ENCODE assay signal across 28 mouse cellular contexts in the genomic region with DNA sequence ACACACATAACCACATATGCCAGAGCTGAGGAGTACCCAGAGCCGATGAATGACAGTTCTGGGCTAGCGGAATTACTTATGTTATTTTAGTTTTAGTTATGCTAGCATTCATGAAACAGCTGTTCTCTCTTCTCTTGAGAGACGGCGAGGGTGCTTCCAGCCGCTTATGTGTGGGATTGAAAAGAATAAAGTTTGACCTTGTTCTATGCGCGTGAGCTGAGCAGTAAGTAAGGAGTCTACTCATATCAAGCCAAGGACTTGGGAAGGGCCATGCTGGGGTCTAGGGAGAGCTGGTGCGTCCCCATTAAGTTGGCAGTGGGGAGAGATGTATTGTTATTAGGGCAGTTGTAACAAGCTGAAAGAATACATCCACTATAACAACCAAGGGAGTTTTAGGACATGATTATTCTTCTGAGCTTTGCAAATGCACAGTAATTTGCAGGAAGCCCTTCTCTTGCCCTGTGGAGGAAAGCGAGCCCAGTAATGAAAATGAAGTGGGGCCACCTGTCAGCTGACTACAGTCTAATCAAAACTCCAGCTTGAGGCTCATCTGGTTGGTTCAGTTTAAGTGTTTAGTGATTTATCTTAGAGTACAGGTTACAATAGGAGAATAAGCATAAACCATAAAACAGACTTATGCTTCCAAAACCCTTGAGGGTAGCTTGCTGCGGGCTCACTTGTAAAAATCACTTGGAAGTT. TPM values are rescaled to one million over a fixed set of nuclear protein-coding genes. Genes with fewer than 3 reads are reported as not detected.
A peak's percentile ranks its signal among the peaks of the same experiment; 100 is the strongest.
DNase-seq lines count a peak whose midpoint lies in the region; ATAC-seq and TF ChIP-seq lines count a peak whose summit lies in the region.
"Had no signal": no experiment of that assay in that cellular context is flagged by ENCODE, and none has a peak within 500 bp of the region (broad histone marks: within the 10 kb centered on the region; RNA-seq: fewer than 3 reads in every experiment).

No protein-coding gene starts in this region.

- no peaks in the 10 kb centered on the region for H3K9me3 ChIP-seq in forebrain, embryonic 14.5 days (replicated peaks; ENCODE audit: control insufficient read depth, low read length)
- no peaks in the 10 kb centered on the region for H3K9me3 ChIP-seq in forebrain, embryonic 16.5 days (ENCODE audit: control insufficient read depth, low read length)
- H3K9me3 ChIP-seq in heart, embryonic 10.5 days = no peaks in the 10 kb centered on the region
- H3K9me3 ChIP-seq in heart, embryonic 12.5 days (replicated peaks) = no peaks in the 10 kb centered on the region
- H3K9me3 ChIP-seq in MEL (replicated peaks; ENCODE audit: insufficient read depth, low read length) = no peaks in the 10 kb centered on the region
- no peaks in the 10 kb centered on the region for H3K9me3 ChIP-seq in neural tube, embryonic 15.5 days (replicated peaks)
- H3K9me3 ChIP-seq: heart, embryonic 13.5 days; hindbrain, embryonic 10.5 days; intestine, embryonic 15.5 days; lung, embryonic 15.5 days; midbrain, embryonic 13.5 days had no signal

- H3K27me3 ChIP-seq in forebrain, embryonic 14.5 days (replicated peaks; ENCODE audit: control insufficient read depth, insufficient read depth, low read length) = no peaks in the 10 kb centered on the region
- H3K27me3 ChIP-seq in forebrain, embryonic 16.5 days (replicated peaks; ENCODE audit: control insufficient read depth, insufficient read depth, low read length) = no peaks in the 10 kb centered on the region
- H3K27me3 ChIP-seq in heart, embryonic 10.5 days (ENCODE audit: insufficient read depth, poor library complexity, severe bottlenecking) = no peaks in the 10 kb centered on the region
- H3K27me3 ChIP-seq in heart, embryonic 12.5 days (replicated peaks) = no peaks in the 10 kb centered on the region
- H3K27me3 ChIP-seq in MEL (ENCODE audit: control insufficient read depth in 1 of 2, insufficient read depth in 2 of 2, low read length in 2 of 2) = no peaks in the 10 kb centered on the region
- no peaks in the 10 kb centered on the region for H3K27me3 ChIP-seq in neural tube, embryonic 15.5 days (replicated peaks)
- H3K27me3 ChIP-seq: heart, embryonic 13.5 days; intestine, embryonic 15.5 days; limb, embryonic 13.5 days; lung, embryonic 15.5 days; midbrain, embryonic 13.5 days had no signal

- no peak for TF ChIP-seq CTCF in MEL (IDR thresholded peaks at IDR 0.05 in 2 of 3, conservative IDR thresholded peaks at IDR 0.05 in 1 of 3; ENCODE audit: control insufficient read depth in 1 of 3, insufficient read depth in 1 of 3, low read depth in 2 of 3, low read length in 3 of 3, poor library complexity in 1 of 3, severe bottlenecking in 1 of 3)

- WGBS in forebrain, embryonic 14.5 days = 80% methylated on average over 10 of the region's 10 CpGs
- 70% methylated on average over 10 of the region's 10 CpGs for WGBS in forebrain, embryonic 16.5 days
- 91% methylated on average over 10 of the region's 10 CpGs for WGBS in heart, embryonic 10.5 days
- WGBS in heart, embryonic 12.5 days = 89% methylated on average over 10 of the region's 10 CpGs
- 68% methylated on average over 10 of the region's 10 CpGs for WGBS in neural tube, embryonic 15.5 days

- no peak overlapping the region for H3K4me2 ChIP-seq in forebrain, embryonic 14.5 days (ENCODE audit: low read length)
- H3K4me2 ChIP-seq in forebrain, embryonic 16.5 days (ENCODE audit: low read length) = no peak overlapping the region
- H3K4me2 ChIP-seq in heart, embryonic 12.5 days = no peak overlapping the region
- H3K4me2 ChIP-seq in neural tube, embryonic 15.5 days = no peak overlapping the region
- H3K4me2 ChIP-seq: heart, embryonic 13.5 days; intestine, embryonic 15.5 days; limb, embryonic 13.5 days; liver, embryonic 11.5 days; lung, embryonic 15.5 days; midbrain, embryonic 13.5 days had no signal

- no peak for DNase-seq in forebrain, embryonic 14.5 days (ENCODE audit: low spot score)
- DNase-seq in heart, embryonic 10.5 days (ENCODE audit: low spot score) = peak; percentile 22
- no peak for DNase-seq in MEL (ENCODE audit: low read depth, low spot score)
- DNase-seq in lung, postnatal 14 days = no peak
- DNase-seq: adrenal gland, postnatal 25 days; cerebellum, adult 2 months; cerebellum, postnatal 14 days; gastrocnemius, postnatal 14 days; heart, adult 18-20 months; heart, postnatal 10 days; kidney, adult 2 months; kidney, postnatal 4 days; lung, postnatal 36 days; right cerebral cortex, adult 18-20 months; spleen, adult 18-20 months; thymus, postnatal 14 days had no signal

- H3K4me3 ChIP-seq in forebrain, embryonic 14.5 days (ENCODE audit: low read depth, low read length) = no peak overlapping the region
- no peak overlapping the region for H3K4me3 ChIP-seq in forebrain, embryonic 16.5 days (replicated peaks; ENCODE audit: low read length)
- H3K4me3 ChIP-seq in heart, embryonic 10.5 days = no peak overlapping the region
- H3K4me3 ChIP-seq in heart, embryonic 12.5 days = no peak overlapping the region
- no peak overlapping the region for H3K4me3 ChIP-seq in MEL (ENCODE audit: control insufficient read depth in 1 of 2, insufficient read depth in 1 of 2, low read depth in 2 of 2, low read length in 2 of 2)
- H3K4me3 ChIP-seq in neural tube, embryonic 15.5 days (replicated peaks) = no peak overlapping the region
- H3K4me3 ChIP-seq: heart, embryonic 13.5 days; hindbrain, embryonic 10.5 days; intestine, embryonic 15.5 days; limb, embryonic 13.5 days; lung, embryonic 15.5 days; midbrain, embryonic 13.5 days had no signal

- no peaks in the 10 kb centered on the region; the same call in 1 of the 2 replicates for H3K4me1 ChIP-seq in forebrain, embryonic 14.5 days (ENCODE audit: control insufficient read depth, insufficient read depth, low read length)
- H3K4me1 ChIP-seq in forebrain, embryonic 16.5 days (replicated peaks; ENCODE audit: control insufficient read depth, insufficient read depth, low read length) = peaks cover 5% of the 10 kb centered on the region
- peaks cover 5% of the 10 kb centered on the region for H3K4me1 ChIP-seq in heart, embryonic 10.5 days
- peaks cover 10% of the 10 kb centered on the region for H3K4me1 ChIP-seq in heart, embryonic 12.5 days (replicated peaks)
- H3K4me1 ChIP-seq in MEL (ENCODE audit: control insufficient read depth in 1 of 2, insufficient read depth in 2 of 2, low read length in 2 of 2) = peaks cover 44 to 62% of the 10 kb centered on the region in 2 experiments
- peaks cover 4% of the 10 kb centered on the region; the same call in 1 of the 2 replicates for H3K4me1 ChIP-seq in neural tube, embryonic 15.5 days
- H3K4me1 ChIP-seq: hindbrain, embryonic 10.5 days had no signal

- TF ChIP-seq POLR2A in MEL (IDR thresholded peaks at IDR 0.05; ENCODE audit: control insufficient read depth in 1 of 2, insufficient read depth in 1 of 2, low read depth in 1 of 2, low read length in 2 of 2, poor library complexity in 1 of 2) = no peak

- ATAC-seq in forebrain, embryonic 14.5 days = peak; percentile 46; the same call in 1 of the 2 replicates
- ATAC-seq in forebrain, embryonic 16.5 days = no peak; the same call in 1 of the 2 replicates
- ATAC-seq in heart, embryonic 12.5 days (ENCODE audit: insufficient number of reproducible peaks, low FRiP score) = no peak
- ATAC-seq in neural tube, embryonic 15.5 days (ENCODE audit: low FRiP score) = peak; percentile 51
- ATAC-seq: hindbrain, postnatal 0 days; intestine, embryonic 15.5 days; midbrain, embryonic 13.5 days had no signal

- H3K79me2 ChIP-seq in MEL (ENCODE audit: control insufficient read depth, insufficient read depth, low read length, poor library complexity) = peaks cover 15% of the 10 kb centered on the region; the same call in 1 of the 2 replicates

- no peak overlapping the region for H3K9ac ChIP-seq in forebrain, embryonic 14.5 days (ENCODE audit: low read length)
- no peak overlapping the region for H3K9ac ChIP-seq in forebrain, embryonic 16.5 days (replicated peaks; ENCODE audit: low read depth, low read length)
- H3K9ac ChIP-seq in heart, embryonic 12.5 days = no peak overlapping the region
- no peak overlapping the region; the same call in 1 of the 2 replicates for H3K9ac ChIP-seq in MEL (ENCODE audit: control insufficient read depth, low read depth, low read length, poor library complexity, severe bottlenecking)
- H3K9ac ChIP-seq in neural tube, embryonic 15.5 days (replicated peaks) = no peak overlapping the region
- H3K9ac ChIP-seq: heart, embryonic 13.5 days; intestine, embryonic 15.5 days; limb, embryonic 13.5 days; lung, embryonic 15.5 days; midbrain, embryonic 13.5 days had no signal

- peak in 1 of 2 experiments; percentile 71; a peak in 2 of 4 replicates for TF ChIP-seq EP300 in MEL (IDR thresholded peaks at IDR 0.05; ENCODE audit: low read depth in 1 of 2, low read length in 2 of 2)

- H3K27ac ChIP-seq in forebrain, embryonic 14.5 days (ENCODE audit: low read depth, low read length) = no peak overlapping the region
- no peak overlapping the region for H3K27ac ChIP-seq in forebrain, embryonic 16.5 days (ENCODE audit: low read length)
- H3K27ac ChIP-seq in heart, embryonic 10.5 days = no peak overlapping the region
- no peak overlapping the region for H3K27ac ChIP-seq in heart, embryonic 12.5 days (ENCODE audit: poor library complexity, severe bottlenecking)
- peak overlapping the region; percentile 54 for H3K27ac ChIP-seq in MEL (ENCODE audit: control insufficient read depth, low read depth, low read length)
- no peak overlapping the region for H3K27ac ChIP-seq in neural tube, embryonic 15.5 days (replicated peaks)
- H3K27ac ChIP-seq: heart, embryonic 13.5 days; hindbrain, embryonic 10.5 days; hindbrain, postnatal 0 days; intestine, embryonic 15.5 days; kidney, postnatal 0 days; limb, embryonic 13.5 days; lung, embryonic 15.5 days; midbrain, embryonic 13.5 days had no signal

- H3K36me3 ChIP-seq in forebrain, embryonic 14.5 days (ENCODE audit: control insufficient read depth, insufficient read depth, low read length) = no peaks in the 10 kb centered on the region
- H3K36me3 ChIP-seq in forebrain, embryonic 16.5 days (ENCODE audit: control insufficient read depth, insufficient read depth) = no peaks in the 10 kb centered on the region
- H3K36me3 ChIP-seq in heart, embryonic 10.5 days = no peaks in the 10 kb centered on the region
- H3K36me3 ChIP-seq in heart, embryonic 12.5 days = no peaks in the 10 kb centered on the region
- peaks cover 34 to 66% of the 10 kb centered on the region in 2 experiments for H3K36me3 ChIP-seq in MEL (ENCODE audit: control insufficient read depth in 1 of 2, insufficient read depth in 2 of 2, low read length in 2 of 2)
- H3K36me3 ChIP-seq in neural tube, embryonic 15.5 days = no peaks in the 10 kb centered on the region
- H3K36me3 ChIP-seq: heart, embryonic 13.5 days; hindbrain, embryonic 10.5 days; intestine, embryonic 15.5 days; limb, embryonic 13.5 days; lung, embryonic 15.5 days; midbrain, embryonic 13.5 days had no signal

- TF ChIP-seq RAD21 in MEL (IDR thresholded peaks at IDR 0.05; ENCODE audit: low read depth, low read length) = no peak

RNA-seq across cellular contexts. Expression of a gene that starts 32.4 kb away (rescaled TPM):
- polyA plus RNA-seq in forebrain, embryonic 14.5 days (2014; fragmentation: Nextera tagmentation; extraction: Ambion mirVana) = 26.9 and 29.6 TPM in 2 replicates
- polyA plus RNA-seq in forebrain, embryonic 16.5 days (2015; fragmentation: Nextera tagmentation; extraction: Ambion mirVana) = 25.5 and 27.9 TPM in 2 replicates
- 15.8 and 19.3 TPM in 2 replicates for polyA plus RNA-seq in heart, embryonic 10.5 days (2016; fragmentation: Nextera tagmentation; extraction: Ambion mirVana)
- 17.9 and 21.3 TPM in 2 replicates for polyA plus RNA-seq in heart, embryonic 12.5 days (2016; fragmentation: Nextera tagmentation; extraction: Ambion mirVana)
- total RNA-seq in MEL (2012; rRNA removed) = 36.2 and 39.4 TPM in 2 replicates
- 10 to 100 TPM in 1 of 2 experiments, not detected in 1; 56.0 TPM for polyA plus RNA-seq in MEL (2012; ENCODE audit: insufficient read depth in 1 of 2, insufficient read length in 2 of 2, low read depth in 1 of 2, low replicate concordance in 2 of 2, missing spikeins in 1 of 2)
- 21.9 and 23.6 TPM in 2 replicates for polyA plus RNA-seq in neural tube, embryonic 15.5 days (2015; fragmentation: Nextera tagmentation; extraction: Ambion mirVana)

Comparison
In these comparisons a context has a peak if more than half of its experiments do, and no peak if none do; other contexts are left out.
1. ATAC-seq: peak in forebrain, embryonic 14.5 days (single experiment) and neural tube, embryonic 15.5 days (single experiment); none in forebrain, embryonic 16.5 days (single experiment) and heart, embryonic 12.5 days (single experiment).